Mouse (Mus musculus) brain, embryonic 14.5 days (tissue): ENCODE results near the gene Id3.
A peak's percentile ranks its signal among the peaks of the same experiment; 100 is the strongest.

Source experiments
- CTCF ChIP-seq: fragments of 200-500 bp; IDR thresholded peaks from 2 replicates; pipeline ENCODE4 v1.5.1; 2012; ENCODE audit warnings: inconsistent platforms, mild to moderate bottlenecking, moderate library complexity, borderline replicate concordance; ENCODE audit not compliant: insufficient read depth, insufficient read length; ENCODE audit errors: extremely low read depth
- POLR2A ChIP-seq: fragments of 200-500 bp; IDR thresholded peaks from 2 replicates; pipeline ENCODE4 v1.6.1; 2012; ENCODE audit warnings: mild to moderate bottlenecking, inconsistent platforms, borderline replicate concordance; ENCODE audit not compliant: poor library complexity, insufficient read depth, insufficient read length, severe bottlenecking; ENCODE audit errors: extremely low read depth

DNA sequence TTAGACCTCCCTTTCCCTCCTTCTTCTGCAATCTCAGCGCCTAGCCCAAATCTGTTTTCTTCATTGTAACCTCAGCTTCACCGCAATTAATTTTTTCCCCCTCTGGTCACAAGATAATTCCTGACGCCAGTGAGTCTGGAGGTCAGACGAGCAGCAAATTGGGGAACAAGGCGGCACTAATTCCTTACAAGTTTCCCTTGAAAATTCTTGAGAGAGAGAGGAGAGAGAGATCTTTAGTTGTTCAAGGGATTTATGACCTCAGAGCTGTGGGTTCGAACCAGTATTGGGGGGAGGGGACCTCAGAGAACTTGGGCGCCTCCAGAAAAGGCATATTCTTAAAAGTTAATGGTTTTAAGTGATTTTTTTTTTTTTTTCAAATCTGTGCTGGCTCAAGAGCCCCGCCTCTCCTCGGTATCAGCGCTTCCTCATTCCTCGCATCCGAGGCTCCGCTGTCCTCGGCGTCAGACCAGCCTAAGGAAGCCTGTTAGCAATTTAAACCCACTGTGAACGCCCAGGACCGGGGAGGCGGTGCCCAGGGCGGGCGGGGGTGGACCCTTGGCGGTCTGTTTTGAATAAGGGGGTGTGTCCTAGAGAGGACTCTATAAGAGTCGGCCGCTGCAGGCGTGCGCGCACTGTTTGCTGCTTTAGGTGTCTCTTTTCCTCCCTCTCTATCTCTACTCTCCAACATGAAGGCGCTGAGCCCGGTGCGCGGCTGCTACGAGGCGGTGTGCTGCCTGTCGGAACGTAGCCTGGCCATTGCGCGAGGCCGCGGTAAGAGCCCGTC, at the start of gene Id3:
- TF ChIP-seq CTCF = no peak
- peak; percentile 82; the same call in 1 of the 2 replicates for TF ChIP-seq POLR2A
